Mouse (Mus musculus) liver, embryonic 14.5 days (tissue): ENCODE measurements around the gene Rtn1.

Experiments used
- CTCF ChIP-seq: IDR thresholded peaks from 2 replicates; pipeline ENCODE4 v1.5.1; 2016; ENCODE audit warnings: antibody characterized with exemption, low read depth, control low read depth
- EP300 ChIP-seq: IDR thresholded peaks from 2 replicates; pipeline ENCODE4 v1.6.1; 2016; ENCODE audit warnings: antibody characterized with exemption, low read depth

DNA sequence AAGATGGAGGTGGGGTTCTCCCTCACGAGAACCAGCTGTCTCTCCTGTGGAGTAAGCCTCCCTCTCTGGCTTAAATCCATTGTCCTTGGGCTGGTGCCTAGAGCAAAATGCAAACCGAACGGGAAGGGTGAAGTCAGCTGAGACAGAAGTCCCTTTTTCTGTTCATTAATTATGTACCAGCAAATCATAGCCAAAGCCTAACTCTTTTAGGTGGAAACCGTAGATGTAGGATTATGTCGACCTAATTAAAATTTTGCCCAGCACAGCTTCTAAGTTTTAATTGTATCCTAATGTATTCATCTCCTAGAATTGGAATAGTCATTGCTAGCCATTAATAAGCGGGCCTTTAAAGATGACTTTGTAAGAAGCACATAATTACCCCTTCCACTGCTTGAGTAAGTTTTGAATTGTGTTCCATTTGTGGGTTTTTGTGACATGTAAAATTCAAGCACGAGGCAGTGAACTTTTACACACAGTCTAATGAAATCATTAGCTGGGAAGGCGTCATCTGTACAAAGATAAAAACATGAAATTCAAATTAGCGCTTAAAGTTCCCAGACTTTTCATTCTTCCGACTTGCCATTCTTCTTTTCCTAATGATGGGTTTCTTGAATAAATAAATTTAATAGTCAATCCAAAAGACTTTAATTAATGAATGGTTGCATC, 29.0 kb upstream of the Rtn1 start:
- TF ChIP-seq CTCF (no peak), EP300 (no peak)
